Mouse (Mus musculus) liver, embryonic 12.5 days (tissue): ENCODE data around the gene Syngr3. TPM values are rescaled to one million over a fixed set of nuclear protein-coding genes. Genes with fewer than 3 reads are reported as not detected.
"Not testable (repeated sequence)": the region's sequence is repeated elsewhere in the genome, so short reads cannot be mapped to it uniquely, and the experiment has no call there.

Source experiments
- ATAC-seq: fragments of 200-750 bp; cut with Nextera tagmentation; 2 replicates; pipeline ENCODE4 v1.8.0; 2017; ENCODE audit warnings: moderate number of reproducible peaks, mild to moderate bottlenecking, moderate library complexity
- H3K27ac ChIP-seq: fragments of 300-500 bp; sonication (generic); 2 replicates; pipeline ENCODE4 v1.5.1; 2016; ENCODE audit warnings: mild to moderate bottlenecking
- H3K27me3 ChIP-seq: fragments of 300-500 bp; sonication (generic); replicated peaks from 2 replicates; pipeline ENCODE4 v1.6.1; 2016; ENCODE audit warnings: mild to moderate bottlenecking, moderate library complexity
- H3K36me3 ChIP-seq: fragments of 300-500 bp; sonication (generic); 2 replicates; pipeline ENCODE4 v1.6.1; 2016; ENCODE audit warnings: mild to moderate bottlenecking, moderate library complexity
- H3K4me1 ChIP-seq: fragments of 300-500 bp; sonication (generic); 2 replicates; pipeline ENCODE4 v1.6.1; 2016
- H3K4me2 ChIP-seq: fragments of 300-500 bp; sonication (generic); 2 replicates; pipeline ENCODE4 v1.6.1; 2016; ENCODE audit warnings: mild to moderate bottlenecking, moderate library complexity
- H3K4me3 ChIP-seq: fragments of 300-500 bp; sonication (generic); 2 replicates; pipeline ENCODE4 v1.5.1; 2016; ENCODE audit warnings: mild to moderate bottlenecking, moderate library complexity
- H3K9ac ChIP-seq: fragments of 300-500 bp; sonication (generic); 2 replicates; pipeline ENCODE4 v1.6.1; 2016; ENCODE audit warnings: mild to moderate bottlenecking, moderate library complexity
- H3K9me3 ChIP-seq: fragments of 300-500 bp; sonication (generic); replicated peaks from 2 replicates; pipeline ENCODE4 v1.6.1; 2016; ENCODE audit warnings: mild to moderate bottlenecking, moderate library complexity
- WGBS: fragments of 180-500 bp; shearing (Covaris S2); methylation state at CpG from one replicate; pipeline ENCODE4 v1.1.7; 2016; ENCODE audit not compliant: insufficient replicate concordance; 5-methylcytosine and 5-hydroxymethylcytosine counted together
- polyA plus RNA-seq: library from polyadenylated mRNA; unstranded; fragments of >200 nt; fragmentation: Nextera tagmentation; extraction: Ambion mirVana; gene quantifications from 2 replicates; pipeline ENCODE4 v1.2.1, GENCODE M21; 2016

Gene Syngr3
- polyA plus RNA-seq, 1 experiment from 2014 or later: 0.27 TPM

DNA sequence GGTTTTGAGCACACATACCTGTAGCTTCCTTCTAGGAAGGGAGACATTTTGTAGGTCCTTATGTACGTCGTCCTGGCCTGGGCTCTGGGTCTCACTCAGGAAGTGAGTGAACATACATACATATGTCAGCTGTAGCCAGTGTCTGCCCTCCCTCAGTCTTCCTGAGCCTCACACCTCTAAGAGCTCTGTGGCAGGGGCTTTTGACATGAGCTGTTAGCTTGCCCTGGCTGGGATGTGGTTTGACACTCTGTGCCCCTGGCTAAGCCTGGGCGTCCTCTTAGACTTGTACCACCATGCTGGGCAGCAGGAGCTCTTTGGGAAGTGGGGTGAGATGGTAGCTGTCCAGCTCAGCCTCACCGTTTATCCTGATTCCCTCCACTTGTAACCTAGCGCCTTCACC lies 18.4 kb downstream of the Syngr3 start:
- H3K4me1 ChIP-seq: peaks cover 68% of the 10 kb centered on the region
- ATAC-seq: no peak
- peak overlapping the region; percentile 90 for H3K4me2 ChIP-seq
- H3K36me3 ChIP-seq: peaks cover 17% of the 10 kb centered on the region
- H3K9me3 ChIP-seq: no peaks in the 10 kb centered on the region
- H3K27me3 ChIP-seq: no peaks in the 10 kb centered on the region
- peak overlapping the region; percentile 42; the same call in 1 of the 2 replicates for H3K9ac ChIP-seq
- peak overlapping the region; percentile 88 for H3K4me3 ChIP-seq
- H3K27ac ChIP-seq: peak overlapping the region; percentile 64; the same call in 1 of the 2 replicates
- 51% methylated on average over 5 of the region's 5 CpGs for WGBS

DNA sequence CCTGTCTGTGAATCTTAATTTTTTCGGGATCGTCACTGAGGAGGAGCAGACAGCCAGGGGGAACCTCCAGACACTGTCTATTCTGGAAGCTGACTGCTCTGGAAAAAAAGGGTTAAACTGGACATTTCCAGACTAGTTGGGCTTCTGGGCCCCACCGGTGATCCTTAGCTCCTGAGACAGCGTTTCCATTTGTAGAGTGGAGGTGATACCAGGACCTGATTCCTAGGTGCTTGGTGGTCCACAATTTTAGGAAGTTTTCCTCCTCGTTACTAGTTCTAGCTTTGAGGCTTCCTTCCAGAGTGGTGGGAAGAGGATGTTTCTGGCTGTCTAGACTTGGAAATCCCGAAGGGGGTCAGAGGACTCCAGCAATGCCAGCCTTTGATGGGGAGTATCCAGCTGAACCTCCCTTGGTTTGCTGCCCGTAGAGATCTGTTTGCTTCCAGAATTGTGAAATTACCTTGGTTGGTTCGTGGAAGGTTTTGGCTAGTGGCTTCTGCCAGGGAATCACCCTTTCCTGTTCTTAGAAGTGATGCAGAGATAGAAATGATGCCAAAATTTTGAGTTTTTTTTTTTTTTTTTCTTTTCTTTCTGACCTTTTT lies 19.4 kb downstream of the Syngr3 start:
- Histone ChIP-seq H3K4me1 (peaks cover 58% of the 10 kb centered on the region), H3K4me3 (peak overlapping the region; percentile 88), H3K4me2 (peak overlapping the region; percentile 90), H3K36me3 (peaks cover 15% of the 10 kb centered on the region), H3K9ac (peak overlapping the region; percentile 95), H3K9me3 (no peaks in the 10 kb centered on the region), H3K27ac (peak overlapping the region; percentile 90), H3K27me3 (no peaks in the 10 kb centered on the region)
- no peak for ATAC-seq
- WGBS: 8% methylated on average over 8 of the region's 8 CpGs

DNA sequence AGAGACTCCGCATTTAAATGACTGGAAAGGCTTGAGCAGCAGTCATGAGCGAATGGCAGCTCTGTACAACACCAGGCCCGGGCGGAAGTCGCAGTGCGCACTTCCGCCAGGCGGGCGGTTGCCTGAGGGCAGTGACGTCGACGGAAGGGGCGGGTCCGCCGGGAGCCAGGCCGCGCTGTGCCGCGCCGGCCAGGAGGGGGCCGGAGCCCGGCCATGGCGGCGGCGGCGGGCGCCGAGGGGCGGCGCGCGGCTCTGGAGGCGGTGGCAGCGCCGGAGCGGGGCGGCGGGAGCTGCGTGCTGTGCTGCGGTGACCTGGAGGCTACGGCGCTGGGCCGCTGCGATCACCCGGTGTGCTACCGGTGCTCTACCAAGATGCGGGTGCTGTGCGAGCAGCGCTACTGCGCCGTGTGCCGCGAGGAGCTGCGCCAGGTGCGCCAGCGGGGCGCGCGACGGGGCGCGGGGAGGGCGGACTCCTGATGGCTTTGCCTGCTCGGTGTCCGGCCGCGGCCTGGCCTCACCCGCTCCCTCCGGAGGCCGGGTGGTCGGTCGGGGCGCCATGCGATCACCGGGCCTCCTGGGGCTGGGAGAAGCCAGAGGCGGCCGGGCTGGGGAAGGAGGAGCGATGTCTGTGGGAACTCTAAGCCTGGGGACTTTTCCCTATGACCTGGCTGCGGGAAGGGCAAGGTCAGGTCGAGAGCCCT lies 20.1 kb downstream of the Syngr3 start, which contains the start of gene Zfp598:
Gene Zfp598 (plus strand): TSS at position 143 of the 701 bp plus-strand sequence.
- Histone ChIP-seq H3K4me2 (peak within 1 kb of the TSS; percentile 90), H3K36me3 (peaks cover 15% of the 10 kb centered on the region), H3K9me3 (no peaks in the 10 kb centered on the region), H3K4me3 (peak within 1 kb of the TSS; percentile 88), H3K4me1 (peaks cover 55% of the 10 kb centered on the region), H3K9ac (peak within 1 kb of the TSS; percentile 95), H3K27ac (peak within 1 kb of the TSS; percentile 90), H3K27me3 (no peaks in the 10 kb centered on the region)
- under 1% methylated on average over 63 of the region's 80 CpGs for WGBS
- peak; percentile 99 for ATAC-seq

DNA sequence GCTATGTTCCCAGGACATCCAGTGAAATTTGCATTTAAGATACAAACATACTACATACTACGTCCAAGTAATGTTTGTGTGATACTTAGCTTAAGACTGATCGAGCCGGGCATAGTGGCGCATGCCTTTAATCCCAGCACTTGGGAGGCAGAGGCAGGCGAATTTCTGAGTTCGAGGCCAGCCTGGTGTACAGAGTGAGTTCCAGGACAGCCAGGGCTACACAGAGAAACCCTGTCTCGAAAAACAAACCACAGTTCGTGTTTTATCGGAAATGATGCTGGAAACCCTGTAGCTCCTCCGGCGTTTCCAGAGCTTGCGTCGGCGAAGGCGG lies 20.6 kb downstream of the Syngr3 start:
- Histone ChIP-seq H3K4me3 (peak overlapping the region; percentile 88), H3K4me2 (peak overlapping the region; percentile 90), H3K27ac (peak overlapping the region; percentile 90), H3K9ac (peak overlapping the region; percentile 95), H3K4me1 (peaks cover 49% of the 10 kb centered on the region), H3K36me3 (peaks cover 15% of the 10 kb centered on the region)
- ATAC-seq: peak; percentile 21; the same call in 1 of the 2 replicates
- H3K9me3 ChIP-seq, H3K27me3 ChIP-seq: not testable (repeated sequence)
- WGBS: 4% methylated on average over 15 of the region's 15 CpGs

DNA sequence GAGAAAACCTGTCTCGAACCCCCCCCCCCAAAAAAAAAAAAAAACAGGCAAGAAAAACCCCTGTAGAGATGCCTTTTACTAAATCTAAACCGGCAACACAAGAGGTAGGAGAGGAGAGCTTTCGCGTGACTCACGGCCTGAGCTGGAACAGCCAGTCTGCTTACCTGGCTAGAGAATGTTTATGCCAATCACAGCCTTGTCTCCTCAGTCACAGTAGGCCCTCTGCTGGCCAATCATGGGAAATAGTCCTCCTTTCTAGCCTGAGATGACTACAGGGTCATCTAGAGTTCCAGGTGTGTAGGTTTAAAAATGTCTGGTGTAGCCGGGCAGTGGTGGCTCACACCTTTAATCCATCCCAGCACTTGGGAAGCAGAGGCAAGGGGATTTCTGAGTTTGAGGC lies 22.3 kb downstream of the Syngr3 start:
- Histone ChIP-seq H3K9ac (no peak overlapping the region), H3K4me2 (no peak overlapping the region), H3K4me3 (no peak overlapping the region), H3K4me1 (peaks cover 32% of the 10 kb centered on the region), H3K27me3 (peaks cover 10% of the 10 kb centered on the region; the same call in 1 of the 2 replicates), H3K9me3 (no peaks in the 10 kb centered on the region), H3K27ac (no peak overlapping the region), H3K36me3 (no peaks in the 10 kb centered on the region)
- WGBS: 30% methylated on average over 6 of the region's 6 CpGs
- ATAC-seq: no peak

DNA sequence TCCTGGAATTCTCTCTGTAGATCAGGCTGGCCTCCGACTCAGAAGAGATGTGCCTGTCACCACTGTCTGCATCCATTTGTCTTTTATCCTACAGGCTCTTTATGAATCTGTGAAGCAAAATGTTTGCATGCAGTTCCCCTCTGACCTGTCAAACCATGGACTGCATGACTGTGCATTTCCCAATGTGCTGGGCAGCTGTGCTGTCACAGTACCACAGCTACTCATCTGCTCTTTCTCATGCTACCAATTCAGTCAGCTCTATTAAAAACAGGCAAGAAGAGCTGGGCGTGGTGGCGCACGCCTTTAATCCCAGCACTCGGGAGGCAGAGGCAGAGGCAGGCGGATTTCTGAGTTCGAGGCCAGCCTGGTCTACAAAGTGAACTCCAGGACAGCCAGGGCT lies 22.7 kb downstream of the Syngr3 start:
- H3K4me3 ChIP-seq, H3K4me2 ChIP-seq, H3K9ac ChIP-seq, H3K36me3 ChIP-seq, H3K9me3 ChIP-seq, H3K27ac ChIP-seq, ATAC-seq: not testable (repeated sequence)
- peaks cover 14% of the 10 kb centered on the region for H3K27me3 ChIP-seq
- H3K4me1 ChIP-seq: peaks cover 28% of the 10 kb centered on the region
- 53% methylated on average over 7 of the region's 7 CpGs for WGBS

DNA sequence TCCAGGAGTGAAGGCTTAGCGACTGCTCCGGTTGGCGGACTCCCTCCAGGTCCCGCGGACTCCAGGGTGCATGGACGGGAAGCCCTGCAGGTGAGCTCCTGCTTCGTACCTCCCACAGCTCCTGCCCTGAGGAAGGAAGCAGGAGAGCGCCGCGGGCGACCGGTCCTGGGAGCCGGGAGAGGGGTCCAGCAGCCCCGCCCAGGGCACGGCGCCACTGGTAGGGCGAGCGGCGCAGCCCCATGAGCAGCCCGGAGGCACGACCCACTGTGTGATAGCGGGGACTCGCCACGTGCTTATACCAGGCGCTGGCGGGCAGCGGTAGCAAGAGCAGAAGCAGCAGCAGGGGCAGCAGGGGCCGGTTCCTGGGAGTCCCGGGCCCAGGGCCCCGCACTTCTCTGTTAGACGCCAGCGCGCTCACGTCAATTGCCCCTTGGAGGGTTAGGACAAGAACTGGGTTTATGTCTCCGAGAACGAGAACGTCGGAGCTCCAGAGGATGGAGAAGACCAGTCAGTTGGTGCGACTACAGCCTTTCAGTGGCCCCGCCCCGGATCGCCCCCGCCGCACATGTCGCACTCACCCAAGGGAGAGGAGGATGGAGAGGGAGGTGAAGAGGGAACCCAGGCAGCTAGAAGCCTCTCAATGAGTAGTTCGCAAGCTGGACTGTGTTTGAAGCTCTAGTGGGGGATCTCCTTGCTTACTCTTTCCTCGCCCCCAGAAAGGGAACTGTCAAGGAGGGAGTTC lies 31.6 kb downstream of the Syngr3 start, which contains the start of gene Npw:
Gene Npw (minus strand): TSS at position 441 of the 742 bp plus-strand sequence.
- peak within 1 kb of the TSS; percentile 70 for H3K4me2 ChIP-seq
- H3K9ac ChIP-seq: peak within 1 kb of the TSS; percentile 54
- H3K9me3 ChIP-seq: no peaks in the 10 kb centered on the region
- peak within 1 kb of the TSS; percentile 47 for H3K4me3 ChIP-seq
- peak; percentile 58 for ATAC-seq
- H3K4me1 ChIP-seq: peaks cover 11% of the 10 kb centered on the region
- H3K27ac ChIP-seq: no peak within 1 kb of the TSS
- 3% methylated on average over 45 of the region's 47 CpGs for WGBS
- H3K36me3 ChIP-seq: no peaks in the 10 kb centered on the region
- H3K27me3 ChIP-seq: peaks cover 76% of the 10 kb centered on the region

DNA sequence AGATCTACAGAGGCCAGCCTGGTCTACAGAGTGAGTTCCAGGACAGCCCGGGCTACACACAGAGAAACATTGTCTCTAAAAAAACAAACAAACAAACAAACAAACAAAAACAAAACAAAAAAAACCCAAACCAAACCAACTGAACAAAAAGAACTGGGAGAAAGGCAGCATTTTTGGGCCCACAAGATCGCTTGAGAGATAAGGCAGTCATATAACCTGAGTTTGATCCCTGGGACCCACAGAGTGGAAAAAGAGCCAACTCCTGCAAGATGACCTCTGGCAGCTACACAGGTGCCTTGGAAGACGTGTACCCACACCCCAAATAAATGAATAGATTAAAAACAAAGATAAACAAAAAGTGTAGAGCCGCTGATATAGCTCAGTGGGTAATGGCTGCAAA lies 34.8 kb downstream of the Syngr3 start:
- Histone ChIP-seq H3K9ac (no peak overlapping the region), H3K27ac (no peak overlapping the region), H3K4me2 (no peak overlapping the region), H3K27me3 (peaks cover 82% of the 10 kb centered on the region), H3K4me1 (peaks cover 19% of the 10 kb centered on the region), H3K4me3 (no peak overlapping the region), H3K36me3 (no peaks in the 10 kb centered on the region), H3K9me3 (no peaks in the 10 kb centered on the region)
- ATAC-seq: no peak
- WGBS: 57% methylated on average over 4 of the region's 4 CpGs

DNA sequence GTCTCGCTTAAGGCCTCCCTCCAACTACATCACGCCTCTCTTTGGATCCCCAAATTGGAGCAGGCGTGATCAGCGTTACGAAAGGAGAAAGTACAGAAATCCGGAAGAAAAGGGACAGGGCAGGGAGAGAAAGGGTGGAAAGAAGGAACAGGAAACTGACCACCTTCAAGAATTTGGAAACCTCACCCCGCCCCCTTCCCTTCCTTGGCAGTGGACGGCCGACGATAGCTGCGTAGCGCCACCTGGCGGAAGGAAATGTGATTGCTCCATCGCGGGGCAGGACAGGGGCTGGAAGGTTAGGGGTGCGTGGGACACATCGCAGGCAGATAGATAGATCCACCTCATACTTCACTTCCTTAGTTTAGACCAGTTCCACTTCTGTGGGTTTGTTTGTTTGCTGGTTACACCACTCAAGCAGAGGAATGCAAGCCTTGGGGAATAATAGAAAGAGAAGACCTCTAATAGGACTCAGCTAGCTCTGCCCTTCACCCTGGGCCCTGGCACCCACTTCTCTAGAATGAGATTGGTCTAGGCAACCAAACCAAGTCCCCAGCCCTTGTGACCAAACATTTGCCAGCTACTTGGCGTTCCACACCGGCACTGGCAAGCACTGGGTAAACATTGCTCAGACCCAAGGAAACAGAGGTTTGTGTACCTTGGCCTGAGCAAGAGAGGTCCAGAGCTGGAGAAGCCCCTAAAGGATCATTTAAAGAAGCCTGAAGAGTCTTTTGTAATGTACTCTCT lies 35.6 kb downstream of the Syngr3 start:
- Histone ChIP-seq H3K27me3 (peaks cover 82% of the 10 kb centered on the region), H3K4me3 (peak overlapping the region; percentile 22), H3K27ac (no peak overlapping the region), H3K9me3 (no peaks in the 10 kb centered on the region), H3K4me2 (peak overlapping the region; percentile 55), H3K4me1 (peaks cover 26% of the 10 kb centered on the region), H3K36me3 (no peaks in the 10 kb centered on the region), H3K9ac (peak overlapping the region; percentile 9; the same call in 1 of the 2 replicates)
- ATAC-seq: peak; percentile 47; the same call in 1 of the 2 replicates
- 4% methylated on average over 19 of the region's 19 CpGs for WGBS

DNA sequence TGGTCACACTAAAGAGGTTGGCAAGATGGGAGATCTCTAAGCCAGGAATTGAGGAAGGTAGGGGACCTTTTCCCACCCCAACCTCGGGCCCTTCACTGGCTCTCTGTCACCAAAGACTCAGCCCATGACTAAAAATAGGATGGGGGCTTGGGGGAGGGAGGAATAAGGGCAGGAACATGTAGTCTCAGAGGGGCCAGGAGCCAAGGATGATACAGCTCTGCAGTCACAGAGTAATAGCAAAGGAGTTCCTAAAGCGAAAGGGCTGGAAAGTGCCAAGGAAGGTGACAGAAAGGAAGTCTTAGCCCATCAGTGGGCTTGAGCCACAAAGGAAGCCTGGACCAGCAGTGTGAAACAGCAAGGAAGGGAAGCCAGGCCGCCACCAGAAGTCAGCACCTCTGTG lies 37.9 kb downstream of the Syngr3 start:
- Histone ChIP-seq H3K4me3 (no peak overlapping the region), H3K4me2 (no peak overlapping the region), H3K9me3 (no peaks in the 10 kb centered on the region), H3K27ac (no peak overlapping the region), H3K36me3 (no peaks in the 10 kb centered on the region), H3K27me3 (peaks cover 82% of the 10 kb centered on the region), H3K9ac (no peak overlapping the region), H3K4me1 (peaks cover 22% of the 10 kb centered on the region)
- ATAC-seq: no peak
- WGBS: 43% methylated on average over 3 of the region's 3 CpGs

DNA sequence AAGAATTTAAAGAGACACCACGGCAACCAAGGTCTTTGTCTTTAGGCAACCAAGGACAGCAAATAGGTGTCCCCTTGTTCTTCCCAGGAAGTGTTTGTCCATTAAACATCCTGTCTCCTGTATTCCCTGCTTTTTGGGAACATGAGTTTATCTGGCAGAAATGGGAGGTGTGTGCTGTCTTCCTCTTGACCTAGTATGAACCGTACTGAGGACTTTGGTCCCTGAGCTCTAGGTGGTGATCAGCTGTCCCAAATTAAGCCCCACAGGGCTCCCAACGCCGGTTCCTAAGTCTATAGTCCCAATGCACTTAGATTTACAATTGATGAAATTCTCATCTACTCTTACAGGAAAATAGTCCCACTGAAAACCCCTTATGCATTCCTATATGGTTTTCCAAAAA lies 39.0 kb downstream of the Syngr3 start:
- WGBS: 71% methylated on average over 4 of the region's 4 CpGs
- peaks cover 26% of the 10 kb centered on the region for H3K4me1 ChIP-seq
- no peak overlapping the region for H3K4me3 ChIP-seq
- H3K9ac ChIP-seq: no peak overlapping the region
- no peak for ATAC-seq
- H3K9me3 ChIP-seq: no peaks in the 10 kb centered on the region
- H3K27ac ChIP-seq: no peak overlapping the region
- H3K4me2 ChIP-seq: peak overlapping the region; percentile 80; the same call in 1 of the 2 replicates
- no peaks in the 10 kb centered on the region for H3K36me3 ChIP-seq
- peaks cover 73% of the 10 kb centered on the region for H3K27me3 ChIP-seq
